Mouse (Mus musculus) hindbrain, embryonic 15.5 days (tissue): ENCODE measurements at regions not wholly inside any gene's neighbourhood (a gene's known extent, or its start where the extent isn't known, plus 50 kb on each side); places are given as distances from the start of the nearest gene placed in this dataset.

Experiments
- ATAC-seq: fragments of 200-750 bp; cut with Nextera tagmentation; 2 replicates; pipeline ENCODE4 v1.8.0; 2017; ENCODE audit warnings: low read depth, moderate number of reproducible peaks, moderate TSS enrichment; ENCODE audit not compliant: low FRiP score
- H3K27ac ChIP-seq: fragments of 300-500 bp; sonication (generic); replicated peaks from 2 replicates; pipeline ENCODE4 v1.5.1; 2015; ENCODE audit warnings: mild to moderate bottlenecking, inconsistent platforms
- H3K27me3 ChIP-seq: fragments of 300-500 bp; sonication (generic); 2 replicates; pipeline ENCODE4 v1.6.1; 2015; ENCODE audit warnings: control low read depth, inconsistent platforms
- H3K36me3 ChIP-seq: fragments of 300-500 bp; sonication (generic); 2 replicates; pipeline ENCODE4 v1.6.1; 2015; ENCODE audit warnings: control low read depth, inconsistent platforms
- H3K4me1 ChIP-seq: fragments of 300-500 bp; sonication (generic); replicated peaks from 2 replicates; pipeline ENCODE4 v1.6.1; 2015; ENCODE audit warnings: control low read depth, inconsistent platforms
- H3K4me2 ChIP-seq: fragments of 300-500 bp; sonication (generic); 2 replicates; pipeline ENCODE4 v1.6.1; 2015; ENCODE audit warnings: moderate library complexity, mild to moderate bottlenecking, inconsistent platforms
- H3K4me3 ChIP-seq: fragments of 300-500 bp; sonication (generic); 2 replicates; pipeline ENCODE4 v1.5.1; 2015; ENCODE audit warnings: mild to moderate bottlenecking, inconsistent platforms
- H3K9ac ChIP-seq: fragments of 300-500 bp; sonication (generic); 2 replicates; pipeline ENCODE4 v1.6.1; 2015; ENCODE audit warnings: inconsistent platforms
- H3K9me3 ChIP-seq: fragments of 300-500 bp; sonication (generic); 2 replicates; pipeline ENCODE4 v1.6.1; 2016; ENCODE audit warnings: control low read depth, inconsistent platforms
- WGBS: fragments of 180-500 bp; shearing (Covaris S2); methylation state at CpG from one replicate; pipeline ENCODE4 v1.1.7; 2015; 5-methylcytosine and 5-hydroxymethylcytosine counted together

DNA sequence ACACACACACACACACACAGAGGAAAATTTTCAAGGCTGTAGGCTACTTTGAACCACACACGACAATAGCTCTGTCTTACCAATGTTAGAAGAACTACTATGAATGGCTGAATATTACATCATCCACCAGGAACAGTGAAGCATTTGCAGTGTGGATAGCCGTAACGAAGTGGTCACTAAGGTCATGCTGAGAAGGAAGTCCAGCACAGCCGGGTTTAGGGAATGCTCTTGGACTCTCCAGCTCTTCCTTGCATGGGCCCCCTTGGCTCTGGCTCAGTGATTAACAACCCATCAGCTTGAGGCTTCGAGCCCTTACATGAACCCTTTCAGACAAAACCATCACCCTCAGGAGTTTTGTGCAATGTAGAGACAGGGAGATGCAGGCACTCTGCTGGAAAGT is 245.3 kb downstream of the Adamts20 start:
- ATAC-seq: no peak
- Histone ChIP-seq H3K4me2 (no peak overlapping the region), H3K27ac (no peak overlapping the region), H3K9ac (no peak overlapping the region), H3K4me3 (no peak overlapping the region), H3K4me1 (peaks cover 19% of the 10 kb centered on the region), H3K27me3 (no peaks in the 10 kb centered on the region), H3K9me3 (no peaks in the 10 kb centered on the region), H3K36me3 (no peaks in the 10 kb centered on the region)
- 52% methylated on average over 5 of the region's 5 CpGs for WGBS

DNA sequence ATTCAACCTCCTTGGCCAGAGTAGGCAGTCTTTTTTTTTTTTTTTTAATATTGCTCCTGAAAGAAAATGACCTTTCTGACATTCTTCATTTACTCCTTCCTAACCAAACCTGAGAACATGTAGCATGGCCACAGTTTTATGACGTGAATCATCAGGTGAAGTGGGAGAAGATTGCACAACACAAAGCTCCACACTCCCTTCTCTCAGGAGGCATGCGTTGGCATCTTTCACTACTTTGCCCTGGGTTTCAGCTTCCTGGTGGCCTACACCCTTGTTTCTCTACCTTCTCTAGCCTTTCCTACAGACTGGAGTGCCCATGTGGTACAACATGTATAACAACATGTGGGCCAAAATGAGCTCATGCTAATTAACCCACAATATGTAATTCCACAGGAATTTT is 248.5 kb downstream of the Adamts20 start:
- WGBS: 90% methylated on average over 2 of the region's 2 CpGs
- Histone ChIP-seq H3K27ac (no peak overlapping the region), H3K4me2 (no peak overlapping the region), H3K9ac (no peak overlapping the region), H3K36me3 (no peaks in the 10 kb centered on the region), H3K27me3 (no peaks in the 10 kb centered on the region), H3K9me3 (no peaks in the 10 kb centered on the region), H3K4me1 (peaks cover 10% of the 10 kb centered on the region; the same call in 1 of the 2 replicates), H3K4me3 (no peak overlapping the region)
- no peak for ATAC-seq

- H3K4me1 ChIP-seq: 0 out of 2 replicates have a peak, but pooled peaks cover 3% of the 10 kb centered on the region
- H3K9me3 ChIP-seq: no peaks in the 10 kb centered on the region
- 53% methylated on average over 9 of the region's 9 CpGs for WGBS
- ATAC-seq: no peak
- H3K4me3 ChIP-seq: no peak overlapping the region
- H3K4me2 ChIP-seq: no peak overlapping the region
- no peaks in the 10 kb centered on the region for H3K27me3 ChIP-seq
- no peak overlapping the region for H3K9ac ChIP-seq
- no peaks in the 10 kb centered on the region for H3K36me3 ChIP-seq
- no peak overlapping the region for H3K27ac ChIP-seq
Measured at GRCm38 (mm10) chr15:94214440-94214839, 250.8 kb downstream of the Adamts20 start.

GRCm38 (mm10) chr15:94213393-94213792 is 251.8 kb downstream of the Adamts20 start:
- no peaks in the 10 kb centered on the region for H3K27me3 ChIP-seq
- H3K9me3 ChIP-seq: no peaks in the 10 kb centered on the region
- WGBS: 42% methylated on average over 4 of the region's 4 CpGs
- H3K4me2 ChIP-seq: no peak overlapping the region
- no peak overlapping the region for H3K9ac ChIP-seq
- no peaks in the 10 kb centered on the region for H3K4me1 ChIP-seq
- no peak overlapping the region for H3K27ac ChIP-seq
- ATAC-seq: no peak
- no peaks in the 10 kb centered on the region for H3K36me3 ChIP-seq
- H3K4me3 ChIP-seq: no peak overlapping the region

GRCm38 (mm10) chr15:94208476-94208875 is 256.7 kb downstream of the Adamts20 start:
- Histone ChIP-seq H3K4me2 (no peak overlapping the region), H3K9ac (no peak overlapping the region), H3K27me3 (no peaks in the 10 kb centered on the region), H3K9me3 (no peaks in the 10 kb centered on the region), H3K27ac (no peak overlapping the region), H3K4me1 (no peaks in the 10 kb centered on the region), H3K36me3 (no peaks in the 10 kb centered on the region), H3K4me3 (no peak overlapping the region)
- whole genome bisulfite sequencing: 41% methylated on average over 1 of the region's 1 CpGs
- no peak for ATAC-seq

DNA sequence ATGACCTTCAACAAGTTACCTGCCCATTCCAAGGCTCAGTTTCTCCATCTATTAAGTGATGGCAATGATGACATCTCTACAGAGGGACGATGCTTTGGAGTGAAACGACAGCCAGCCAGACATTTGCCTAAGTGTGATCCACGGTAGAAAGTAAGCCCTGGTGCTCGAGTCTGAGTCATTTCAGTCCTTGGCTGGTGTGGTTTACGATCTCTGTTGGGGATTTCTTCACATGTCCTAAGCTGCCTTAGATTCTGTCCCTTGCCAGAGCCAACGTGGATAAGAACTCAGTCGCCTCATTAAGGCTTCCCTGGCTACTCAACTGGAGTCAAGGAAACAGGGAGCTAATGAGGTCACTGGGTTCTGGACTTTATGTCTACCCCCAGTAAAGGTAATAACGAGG is 258.8 kb downstream of the Adamts20 start:
- ATAC-seq: no peak
- H3K27ac ChIP-seq: no peak overlapping the region
- no peak overlapping the region for H3K9ac ChIP-seq
- H3K36me3 ChIP-seq: no peaks in the 10 kb centered on the region
- no peaks in the 10 kb centered on the region for H3K4me1 ChIP-seq
- no peak overlapping the region for H3K4me2 ChIP-seq
- H3K4me3 ChIP-seq: no peak overlapping the region
- WGBS: 85% methylated on average over 8 of the region's 8 CpGs
- H3K9me3 ChIP-seq: no peaks in the 10 kb centered on the region
- H3K27me3 ChIP-seq: no peaks in the 10 kb centered on the region

GRCm38 (mm10) chr15:94205309-94205893 is 259.8 kb downstream of the Adamts20 start:
- Histone ChIP-seq H3K9ac (no peak overlapping the region), H3K36me3 (no peaks in the 10 kb centered on the region), H3K9me3 (no peaks in the 10 kb centered on the region), H3K27me3 (no peaks in the 10 kb centered on the region), H3K4me3 (no peak overlapping the region), H3K4me1 (no peaks in the 10 kb centered on the region), H3K4me2 (no peak overlapping the region), H3K27ac (no peak overlapping the region)
- WGBS: 73% methylated on average over 11 of the region's 11 CpGs
- ATAC-seq: no peak

- no peak overlapping the region for H3K4me3 ChIP-seq
- no peaks in the 10 kb centered on the region for H3K9me3 ChIP-seq
- H3K27me3 ChIP-seq: no peaks in the 10 kb centered on the region
- 49% methylated on average over 7 of the region's 7 CpGs for WGBS
- no peak overlapping the region for H3K4me2 ChIP-seq
- H3K9ac ChIP-seq: no peak overlapping the region
- no peaks in the 10 kb centered on the region for H3K4me1 ChIP-seq
- ATAC-seq: no peak
- H3K36me3 ChIP-seq: no peaks in the 10 kb centered on the region
- H3K27ac ChIP-seq: no peak overlapping the region
Measured at GRCm38 (mm10) chr15:94190081-94190488, 275.1 kb downstream of the Adamts20 start.

DNA sequence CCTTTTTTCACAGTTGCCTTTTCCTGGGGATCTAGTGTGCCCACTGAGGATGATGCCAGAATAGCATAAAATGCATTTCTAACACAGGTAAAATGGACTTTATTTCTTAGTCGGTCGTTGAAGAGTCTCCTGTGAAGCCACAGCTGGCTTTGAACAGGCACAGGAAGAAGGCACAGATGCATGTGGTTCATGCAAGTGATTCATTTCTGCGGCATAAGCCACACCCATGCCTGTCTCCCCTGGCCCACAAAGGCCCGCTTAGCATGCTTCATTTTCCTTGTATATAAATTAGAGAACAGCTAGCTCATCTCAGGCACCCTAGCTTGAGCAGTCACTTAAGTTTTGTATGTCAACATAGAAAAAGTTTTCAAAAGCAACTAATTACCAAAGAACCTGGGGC is 277.6 kb downstream of the Adamts20 start:
- H3K4me2 ChIP-seq: no peak overlapping the region
- ATAC-seq: no peak
- 83% methylated on average over 4 of the region's 4 CpGs for WGBS

DNA sequence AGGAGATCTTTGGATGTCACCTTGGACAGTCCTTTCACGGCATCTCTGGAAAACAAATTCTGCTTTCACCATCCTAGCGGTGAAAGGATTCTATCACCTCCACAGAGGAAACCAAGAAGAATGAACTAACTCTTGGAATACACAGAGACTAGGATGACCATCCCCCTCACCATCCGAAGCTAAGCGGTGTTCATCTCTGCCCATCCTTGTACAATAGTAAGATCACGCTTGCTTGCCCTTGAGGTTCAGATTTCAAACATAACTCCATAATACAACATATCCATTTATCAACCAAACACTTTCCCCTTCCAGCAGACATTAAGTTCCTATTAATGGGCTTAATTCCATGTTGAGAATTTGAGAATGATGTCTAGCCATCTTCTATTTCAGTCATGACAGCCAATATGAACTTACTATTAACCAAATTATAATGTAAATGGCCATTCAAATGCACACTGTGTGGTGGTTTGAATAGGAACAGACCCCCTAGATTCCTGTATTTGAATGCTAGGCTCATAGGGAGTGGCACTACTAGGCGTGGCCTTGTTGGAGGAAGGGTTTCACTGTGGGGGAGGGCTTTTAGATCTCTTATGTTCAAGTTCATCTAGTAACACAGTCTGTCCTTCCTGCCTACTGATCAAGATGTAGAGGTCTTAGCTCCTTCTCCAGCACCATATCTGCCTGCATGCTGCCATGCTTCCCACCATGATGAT is 281.4 kb downstream of the Adamts20 start:
- Histone ChIP-seq H3K4me3 (no peak overlapping the region), H3K9ac (no peak overlapping the region), H3K27ac (no peak overlapping the region), H3K9me3 (no peaks in the 10 kb centered on the region), H3K27me3 (no peaks in the 10 kb centered on the region), H3K4me1 (no peaks in the 10 kb centered on the region), H3K36me3 (no peaks in the 10 kb centered on the region), H3K4me2 (no peak overlapping the region)
- ATAC-seq: no peak
- 94% methylated on average over 6 of the region's 6 CpGs for WGBS

More for the DNA sequence above, 277.6 kb downstream of the Adamts20 start:
- no peaks in the 10 kb centered on the region for H3K9me3 ChIP-seq
- H3K4me3 ChIP-seq: no peak overlapping the region
- no peaks in the 10 kb centered on the region for H3K4me1 ChIP-seq
- H3K9ac ChIP-seq: no peak overlapping the region
- H3K27me3 ChIP-seq: no peaks in the 10 kb centered on the region
- H3K27ac ChIP-seq: no peak overlapping the region
- no peaks in the 10 kb centered on the region for H3K36me3 ChIP-seq

- Histone ChIP-seq H3K36me3 (no peaks in the 10 kb centered on the region), H3K4me2 (no peak overlapping the region), H3K9me3 (no peaks in the 10 kb centered on the region), H3K9ac (no peak overlapping the region), H3K27ac (no peak overlapping the region), H3K4me1 (no peaks in the 10 kb centered on the region), H3K27me3 (no peaks in the 10 kb centered on the region), H3K4me3 (no peak overlapping the region)
- no peak for ATAC-seq
- 73% methylated on average over 7 of the region's 7 CpGs for WGBS
Measured at GRCm38 (mm10) chr15:94174083-94174482, 291.1 kb downstream of the Adamts20 start.

- no peak overlapping the region for H3K9ac ChIP-seq
- no peaks in the 10 kb centered on the region for H3K4me1 ChIP-seq
- H3K36me3 ChIP-seq: no peaks in the 10 kb centered on the region
- H3K9me3 ChIP-seq: no peaks in the 10 kb centered on the region
- WGBS: 82% methylated on average over 4 of the region's 4 CpGs
- H3K27me3 ChIP-seq: no peaks in the 10 kb centered on the region
- ATAC-seq: no peak
- no peak overlapping the region for H3K4me3 ChIP-seq
- no peak overlapping the region for H3K27ac ChIP-seq
- H3K4me2 ChIP-seq: no peak overlapping the region
Measured at GRCm38 (mm10) chr15:94160806-94161205, 304.4 kb downstream of the Adamts20 start.
